Mouse (Mus musculus): Measurements from ENCODE around the gene Serf1. TPM values are rescaled to one million over a fixed set of nuclear protein-coding genes. Genes with fewer than 3 reads are reported as not detected.

Gene Serf1
- 10 to 100 TPM; 15.1 to 22.9 TPM for total RNA-seq (2021)
- long read RNA-seq, experiment 1, transcript Serf1-201 (3 exons, 601 nt), result major isoform, 21 of 22 reads
- long read RNA-seq, experiment 1, partial matches to known transcripts, result 1 of 22 reads
- long read RNA-seq, experiment 1, other reads (novel, unspliced or antisense), result 0 of 22 reads
- long read RNA-seq, experiment 2, transcript Serf1-201 (3 exons, 601 nt), result major isoform, 20 of 20 reads
- long read RNA-seq, experiment 2, partial matches to known transcripts, result 0 of 20 reads
- long read RNA-seq, experiment 2, other reads (novel, unspliced or antisense), result 0 of 20 reads

- peak; percentile 86 to 87 for DNase-seq (ENCODE audit: extremely low spot score in 1 of 2, low spot score in 2 of 2)
- TF ChIP-seq CTCF (IDR thresholded peaks at IDR 0.05), result no peak
- Histone ChIP-seq H3K27ac (peak within 1 kb of the TSS; percentile 75), H3K4me3 (peak within 1 kb of the TSS; percentile 94)
- intact Hi-C loops (cut with DNase I), result no loop called here
These were observed at the start of gene Serf1 for GRCm38 (mm10) chr13:100107652-100108472. Gene Serf1, plus strand, starts transcription at chr13:100108012.

GRCm38 (mm10) chr13:100063936-100064335, 43.9 kb upstream of the Serf1 start:
- intact Hi-C loops (cut with DNase I), result loop anchor here (10.0 kb wide), 1 partner anchor 651 kb away; no protein-coding TSS in a partner anchor
- no peak for DNase-seq (ENCODE audit: extremely low spot score in 1 of 2, low spot score in 2 of 2)
- Histone ChIP-seq H3K27ac (no peak overlapping the region), H3K4me3 (no peak overlapping the region)
- TF ChIP-seq CTCF (IDR thresholded peaks at IDR 0.05), result no peak

- intact Hi-C loops (cut with DNase I), result loop anchor here (10.0 kb wide), 1 partner anchor 647 kb away; no protein-coding TSS in a partner anchor
- no peak for TF ChIP-seq CTCF (IDR thresholded peaks at IDR 0.05)
- no peak overlapping the region for H3K27ac ChIP-seq
These were observed 40.0 kb upstream of the Serf1 start for GRCm38 (mm10) chr13:100067821-100068220.

GRCm38 (mm10) chr13:100071473-100071872, 36.3 kb upstream of the Serf1 start:
- TF ChIP-seq CTCF (IDR thresholded peaks at IDR 0.05), result no peak
- Histone ChIP-seq H3K27ac (no peak overlapping the region), H3K4me3 (no peak overlapping the region)
- DNase-seq (ENCODE audit: extremely low spot score in 1 of 2, low spot score in 2 of 2), result no peak
- intact Hi-C loops (cut with DNase I), result no loop called here

More at GRCm38 (mm10) chr13:100067821-100068220, 40.0 kb upstream of the Serf1 start:
- no peak for DNase-seq (ENCODE audit: extremely low spot score in 1 of 2, low spot score in 2 of 2)
- no peak overlapping the region for H3K4me3 ChIP-seq

GRCm38 (mm10) chr13:100098808-100099207, 9.0 kb upstream of the Serf1 start:
- Histone ChIP-seq H3K4me3 (no peak overlapping the region), H3K27ac (no peak overlapping the region)
- no peak for DNase-seq (ENCODE audit: extremely low spot score in 1 of 2, low spot score in 2 of 2)
- no peak for TF ChIP-seq CTCF (IDR thresholded peaks at IDR 0.05)
- intact Hi-C loops (cut with DNase I), result no loop called here

GRCm38 (mm10) chr13:100103052-100103658, 4.7 kb upstream of the Serf1 start:
- no peak for DNase-seq (ENCODE audit: extremely low spot score in 1 of 2, low spot score in 2 of 2)
- intact Hi-C loops (cut with DNase I), result loop anchor here (2.0 kb wide), 1 partner anchor 548 kb away; the partner anchor contains the start of genes Ak6, Rad17 and Taf9
- Histone ChIP-seq H3K4me3 (peak overlapping the region; percentile 99), H3K27ac (peak overlapping the region; percentile 93)
- no peak for TF ChIP-seq CTCF (IDR thresholded peaks at IDR 0.05)

- peak within 1 kb of the TSS; percentile 93 for H3K27ac ChIP-seq
- intact Hi-C loops (cut with DNase I), result loop anchor here (2.0 kb wide), 1 partner anchor 547 kb away; the partner anchor contains the start of genes Ak6, Rad17 and Taf9
- H3K4me3 ChIP-seq, result peak within 1 kb of the TSS; percentile 99
- TF ChIP-seq CTCF (IDR thresholded peaks at IDR 0.05), result no peak
- DNase-seq (ENCODE audit: extremely low spot score in 1 of 2, low spot score in 2 of 2), result peak; percentile 95 to 98
These were observed 4.0 kb upstream of the Serf1 start, which contains the start of gene Bdp1 for GRCm38 (mm10) chr13:100103748-100104254. Gene Bdp1, minus strand, starts transcription at chr13:100104070.

- Histone ChIP-seq H3K4me3 (no peak overlapping the region), H3K27ac (no peak overlapping the region)
- peak; percentile 78 for TF ChIP-seq CTCF (IDR thresholded peaks at IDR 0.05)
- DNase-seq (ENCODE audit: extremely low spot score in 1 of 2, low spot score in 2 of 2), result no peak
- intact Hi-C loops (cut with DNase I), result loop anchor here (5.0 to 10.0 kb wide), 2 partner anchors 280 to 502 kb away; partner anchors contain the start of gene Marveld2
These were observed 4.6 kb downstream of the Serf1 start for GRCm38 (mm10) chr13:100112218-100112972.

GRCm38 (mm10) chr13:100123970-100124369, 16.2 kb downstream of the Serf1 start:
- no peak for DNase-seq (ENCODE audit: extremely low spot score in 1 of 2, low spot score in 2 of 2)
- intact Hi-C loops (cut with DNase I), result loop anchor here (1.0 kb wide), 1 partner anchor 8 kb away; no protein-coding TSS in a partner anchor
- H3K27ac ChIP-seq, result no peak overlapping the region
- no peak for TF ChIP-seq CTCF (IDR thresholded peaks at IDR 0.05)
- peak overlapping the region; percentile 88 for H3K4me3 ChIP-seq

- Histone ChIP-seq H3K27ac (peak within 1 kb of the TSS; percentile 38), H3K4me3 (peak within 1 kb of the TSS; percentile 88)
- TF ChIP-seq CTCF (IDR thresholded peaks at IDR 0.05), result no peak
- peak; percentile 95 to 97 for DNase-seq (ENCODE audit: extremely low spot score in 1 of 2, low spot score in 2 of 2)
- intact Hi-C loops (cut with DNase I), result loop anchor here (1.0 kb wide), 1 partner anchor 8 kb away; no protein-coding TSS in a partner anchor
These were observed 16.8 kb downstream of the Serf1 start, which contains the start of gene Smn1 for GRCm38 (mm10) chr13:100124423-100125257. Gene Smn1, plus strand, starts transcription at chr13:100124852.

Data from left cerebral cortex, adult 2 months (tissue).